Mouse (Mus musculus): ENCODE data around the gene Apoh.

Apoh gene

GRCm38 (mm10) chr11:108333583-108334379 is 9.4 kb upstream of the Apoh start:
- no peak for DNase-seq

- DNase-seq, result no peak
These were observed 8.5 kb upstream of the Apoh start for GRCm38 (mm10) chr11:108334658-108335057.

GRCm38 (mm10) chr11:108335536-108335935 is 7.6 kb upstream of the Apoh start:
- DNase-seq, result no peak

- DNase-seq, result no peak
These were observed 6.7 kb upstream of the Apoh start for GRCm38 (mm10) chr11:108336445-108336844.

GRCm38 (mm10) chr11:108340293-108340692 is 2.9 kb upstream of the Apoh start:
- DNase-seq, result no peak

GRCm38 (mm10) chr11:108341783-108342182 is 1.4 kb upstream of the Apoh start:
- DNase-seq, result no peak

- peak; percentile 95 for DNase-seq
These were observed 772 bp downstream of the Apoh start, which contains the start of gene Prkca for GRCm38 (mm10) chr11:108343789-108344462. Gene Prkca (minus strand): TSS chr11:108343928.

GRCm38 (mm10) chr11:108344759-108345158 is 1.6 kb downstream of the Apoh start:
- DNase-seq, result no peak

- no peak for DNase-seq
These were observed 2.2 kb downstream of the Apoh start for GRCm38 (mm10) chr11:108345321-108345720.

- no peak for DNase-seq
These were observed 7.6 kb downstream of the Apoh start for GRCm38 (mm10) chr11:108350799-108351198.

GRCm38 (mm10) chr11:108352842-108353388 is 9.8 kb downstream of the Apoh start:
- DNase-seq, result no peak

- no peak for DNase-seq
These were observed 12.9 kb downstream of the Apoh start for GRCm38 (mm10) chr11:108356020-108356419.

- no peak for DNase-seq
These were observed 15.8 kb downstream of the Apoh start for GRCm38 (mm10) chr11:108358911-108359310.

- no peak for DNase-seq
These were observed 17.8 kb downstream of the Apoh start for GRCm38 (mm10) chr11:108360983-108361382.

- no peak for DNase-seq
These were observed 19.8 kb downstream of the Apoh start for GRCm38 (mm10) chr11:108362965-108363364.

GRCm38 (mm10) chr11:108363991-108364390 is 20.8 kb downstream of the Apoh start:
- no peak for DNase-seq

- DNase-seq, result no peak
These were observed 21.9 kb downstream of the Apoh start for GRCm38 (mm10) chr11:108364945-108365589.

GRCm38 (mm10) chr11:108365600-108365999 is 22.4 kb downstream of the Apoh start:
- DNase-seq, result no peak

GRCm38 (mm10) chr11:108367046-108367445 is 23.9 kb downstream of the Apoh start:
- DNase-seq, result no peak

- no peak for DNase-seq
These were observed 33.7 kb downstream of the Apoh start for GRCm38 (mm10) chr11:108376815-108377214.

GRCm38 (mm10) chr11:108377680-108378362 is 34.7 kb downstream of the Apoh start:
- DNase-seq, result peak; percentile 47

- DNase-seq, result no peak
These were observed 35.2 kb downstream of the Apoh start for GRCm38 (mm10) chr11:108378363-108378751.

GRCm38 (mm10) chr11:108382664-108383063 is 39.5 kb downstream of the Apoh start:
- DNase-seq, result no peak

Data from cerebellum, adult 11-12 months (tissue).